Mouse (Mus musculus) kidney, embryonic 15.5 days (tissue): ENCODE measurements around the gene Eri2. TPM values are rescaled to one million over a fixed set of nuclear protein-coding genes. Genes with fewer than 3 reads are reported as not detected.
A peak's percentile ranks its signal among the peaks of the same experiment; 100 is the strongest.
"Not testable (repeated sequence)": the region's sequence is repeated elsewhere in the genome, so short reads cannot be mapped to it uniquely, and the experiment has no call there.

Experiments used
- ATAC-seq: fragments of 200-750 bp; cut with Nextera tagmentation; replicated peaks from 2 replicates; pipeline ENCODE4 v1.8.0; 2017; ENCODE audit warnings: moderate TSS enrichment; ENCODE audit not compliant: low FRiP score
- H3K27ac ChIP-seq: fragments of 300-500 bp; sonication (generic); 2 replicates; pipeline ENCODE4 v1.5.1; 2015; ENCODE audit warnings: mild to moderate bottlenecking, inconsistent platforms
- H3K27me3 ChIP-seq: fragments of 300-500 bp; sonication (generic); 2 replicates; pipeline ENCODE4 v1.6.1; 2015; ENCODE audit warnings: inconsistent platforms
- H3K36me3 ChIP-seq: fragments of 300-500 bp; sonication (generic); 2 replicates; pipeline ENCODE4 v1.6.1; 2015; ENCODE audit warnings: inconsistent platforms
- H3K4me1 ChIP-seq: fragments of 300-500 bp; sonication (generic); 2 replicates; pipeline ENCODE4 v1.6.1; 2015; ENCODE audit warnings: inconsistent platforms
- H3K4me2 ChIP-seq: fragments of 300-500 bp; sonication (generic); 2 replicates; pipeline ENCODE4 v1.6.1; 2015; ENCODE audit warnings: moderate library complexity, mild to moderate bottlenecking, inconsistent platforms
- H3K4me3 ChIP-seq: fragments of 300-500 bp; sonication (generic); replicated peaks from 2 replicates; pipeline ENCODE4 v1.5.1; 2015; ENCODE audit warnings: mild to moderate bottlenecking, inconsistent platforms
- H3K9ac ChIP-seq: fragments of 300-500 bp; sonication (generic); 2 replicates; pipeline ENCODE4 v1.6.1; 2015; ENCODE audit warnings: mild to moderate bottlenecking, inconsistent platforms
- H3K9me3 ChIP-seq: fragments of 300-500 bp; sonication (generic); replicated peaks from 2 replicates; pipeline ENCODE4 v1.6.1; 2016; ENCODE audit warnings: inconsistent platforms
- WGBS: fragments of 180-500 bp; shearing (Covaris S2); methylation state at CpG from one replicate; pipeline ENCODE4 v1.1.7; 2015; ENCODE audit warnings: mixed read lengths; 5-methylcytosine and 5-hydroxymethylcytosine counted together
- polyA plus RNA-seq: library from polyadenylated mRNA; unstranded; fragments of >200 nt; fragmentation: Nextera tagmentation; extraction: Ambion mirVana; gene quantifications from 2 replicates; pipeline ENCODE4 v1.2.1, GENCODE M21; 2015

Gene Eri2
- polyA plus RNA-seq, 1 experiment from 2014 or later = 24.8 TPM

GRCm38 (mm10) chr7:119783453-119783852 is 10.4 kb downstream of the Eri2 start:
- WGBS = 92% methylated on average over 2 of the region's 2 CpGs
- H3K9me3 ChIP-seq = no peaks in the 10 kb centered on the region
- H3K4me3 ChIP-seq = no peak overlapping the region
- H3K9ac ChIP-seq = no peak overlapping the region
- H3K27me3 ChIP-seq = no peaks in the 10 kb centered on the region
- no peak for ATAC-seq
- H3K4me1 ChIP-seq = no peaks in the 10 kb centered on the region
- no peak overlapping the region for H3K4me2 ChIP-seq
- no peak overlapping the region for H3K27ac ChIP-seq
- peaks cover 49% of the 10 kb centered on the region for H3K36me3 ChIP-seq

- no peaks in the 10 kb centered on the region for H3K9me3 ChIP-seq
- H3K36me3 ChIP-seq = no peaks in the 10 kb centered on the region
- no peak overlapping the region for H3K4me3 ChIP-seq
- no peak overlapping the region for H3K9ac ChIP-seq
- H3K4me1 ChIP-seq = no peaks in the 10 kb centered on the region
- H3K27me3 ChIP-seq = no peaks in the 10 kb centered on the region
- 93% methylated on average over 8 of the region's 8 CpGs for WGBS
- no peak for ATAC-seq
- no peak overlapping the region for H3K4me2 ChIP-seq
- no peak overlapping the region for H3K27ac ChIP-seq
These were observed 24.0 kb downstream of the Eri2 start for GRCm38 (mm10) chr7:119769895-119770294.

- Histone ChIP-seq H3K4me2 (no peak overlapping the region), H3K4me3 (no peak overlapping the region), H3K9me3 (no peaks in the 10 kb centered on the region), H3K4me1 (no peaks in the 10 kb centered on the region), H3K9ac (no peak overlapping the region), H3K27me3 (no peaks in the 10 kb centered on the region), H3K27ac (no peak overlapping the region), H3K36me3 (no peaks in the 10 kb centered on the region)
- no peak for ATAC-seq
- WGBS = 68% methylated on average over 6 of the region's 6 CpGs
These were observed 26.9 kb downstream of the Eri2 start for GRCm38 (mm10) chr7:119766996-119767395.

- no peak for ATAC-seq
- no peak overlapping the region for H3K27ac ChIP-seq
- H3K4me1 ChIP-seq = no peaks in the 10 kb centered on the region
- H3K9ac ChIP-seq = no peak overlapping the region
- H3K36me3 ChIP-seq = no peaks in the 10 kb centered on the region
- H3K9me3 ChIP-seq = no peaks in the 10 kb centered on the region
- no peak overlapping the region for H3K4me2 ChIP-seq
- H3K27me3 ChIP-seq = no peaks in the 10 kb centered on the region
- 81% methylated on average over 3 of the region's 3 CpGs for WGBS
- H3K4me3 ChIP-seq = no peak overlapping the region
These were observed 29.5 kb downstream of the Eri2 start for GRCm38 (mm10) chr7:119764377-119764776.

GRCm38 (mm10) chr7:119762166-119762697 is 31.6 kb downstream of the Eri2 start:
- H3K4me1 ChIP-seq = no peaks in the 10 kb centered on the region
- no peak overlapping the region for H3K27ac ChIP-seq
- 46% methylated on average over 4 of the region's 4 CpGs for WGBS
- H3K9ac ChIP-seq = no peak overlapping the region
- H3K9me3 ChIP-seq = no peaks in the 10 kb centered on the region
- H3K4me3 ChIP-seq = no peak overlapping the region
- no peak for ATAC-seq
- no peaks in the 10 kb centered on the region for H3K36me3 ChIP-seq
- H3K4me2 ChIP-seq = no peak overlapping the region
- H3K27me3 ChIP-seq = no peaks in the 10 kb centered on the region

GRCm38 (mm10) chr7:119760527-119760951 is 33.3 kb downstream of the Eri2 start, which contains the start of gene Acsm3:
Acsm3 (plus strand) TSS chr7:119760923.
- Histone ChIP-seq H3K27me3 (no peaks in the 10 kb centered on the region), H3K4me1 (no peaks in the 10 kb centered on the region), H3K4me3 (no peak within 1 kb of the TSS), H3K9ac (no peak within 1 kb of the TSS), H3K9me3 (no peaks in the 10 kb centered on the region), H3K36me3 (no peaks in the 10 kb centered on the region), H3K4me2 (peak within 1 kb of the TSS; percentile 34), H3K27ac (no peak within 1 kb of the TSS)
- ATAC-seq = peak; percentile 67
- WGBS = 20% methylated on average over 11 of the region's 11 CpGs

GRCm38 (mm10) chr7:119753696-119754095 is 40.2 kb downstream of the Eri2 start:
- Histone ChIP-seq H3K4me3 (no peak overlapping the region), H3K36me3 (no peaks in the 10 kb centered on the region), H3K9ac (no peak overlapping the region), H3K9me3 (no peaks in the 10 kb centered on the region), H3K27ac (no peak overlapping the region), H3K4me1 (no peaks in the 10 kb centered on the region), H3K27me3 (no peaks in the 10 kb centered on the region), H3K4me2 (no peak overlapping the region)
- ATAC-seq = no peak
- WGBS = 88% methylated on average over 1 of the region's 1 CpGs

- H3K27ac ChIP-seq = no peak overlapping the region
- ATAC-seq = 0 out of 2 replicates have a peak, but pooled peaks have one; percentile 64
- H3K9me3 ChIP-seq = no peaks in the 10 kb centered on the region
- H3K9ac ChIP-seq = no peak overlapping the region
- no peak overlapping the region for H3K4me3 ChIP-seq
- no peaks in the 10 kb centered on the region for H3K36me3 ChIP-seq
- H3K4me2 ChIP-seq = no peak overlapping the region
- no peaks in the 10 kb centered on the region for H3K4me1 ChIP-seq
- no peaks in the 10 kb centered on the region for H3K27me3 ChIP-seq
- whole genome bisulfite sequencing = 56% methylated on average over 2 of the region's 2 CpGs
These were observed 43.9 kb downstream of the Eri2 start for GRCm38 (mm10) chr7:119749942-119750341.

- Histone ChIP-seq H3K27ac (no peak overlapping the region), H3K9ac (no peak overlapping the region), H3K9me3 (no peaks in the 10 kb centered on the region), H3K27me3 (no peaks in the 10 kb centered on the region), H3K4me3 (no peak overlapping the region), H3K4me2 (no peak overlapping the region), H3K36me3 (no peaks in the 10 kb centered on the region), H3K4me1 (peaks cover 5% of the 10 kb centered on the region)
- no peak for ATAC-seq
- WGBS = 63% methylated on average over 1 of the region's 2 CpGs
These were observed 45.1 kb downstream of the Eri2 start for GRCm38 (mm10) chr7:119748761-119749160.

GRCm38 (mm10) chr7:119745869-119746268 is 48.0 kb downstream of the Eri2 start:
- WGBS = 62% methylated on average over 1 of the region's 1 CpGs
- H3K27me3 ChIP-seq = no peaks in the 10 kb centered on the region
- H3K27ac ChIP-seq = no peak overlapping the region
- no peak overlapping the region for H3K4me2 ChIP-seq
- no peak for ATAC-seq
- H3K4me1 ChIP-seq = peaks cover 5% of the 10 kb centered on the region
- H3K9ac ChIP-seq = no peak overlapping the region
- no peaks in the 10 kb centered on the region for H3K36me3 ChIP-seq
- no peaks in the 10 kb centered on the region for H3K9me3 ChIP-seq
- H3K4me3 ChIP-seq = no peak overlapping the region

- peak overlapping the region; percentile 44 for H3K4me2 ChIP-seq
- H3K4me1 ChIP-seq = peaks cover 5% of the 10 kb centered on the region
- no peaks in the 10 kb centered on the region for H3K36me3 ChIP-seq
- WGBS = 9% methylated on average over 34 of the region's 34 CpGs
- peak overlapping the region; percentile 20 for H3K4me3 ChIP-seq
- no peak overlapping the region for H3K27ac ChIP-seq
- H3K9me3 ChIP-seq = no peaks in the 10 kb centered on the region
- no peak overlapping the region for H3K9ac ChIP-seq
- ATAC-seq = peak; percentile 75
- H3K27me3 ChIP-seq = no peaks in the 10 kb centered on the region
These were observed 49.5 kb downstream of the Eri2 start for GRCm38 (mm10) chr7:119744321-119744720.

GRCm38 (mm10) chr7:119739798-119740468 is 53.9 kb downstream of the Eri2 start:
- not testable (repeated sequence) for H3K4me1 ChIP-seq, H3K36me3 ChIP-seq, H3K27me3 ChIP-seq, H3K9me3 ChIP-seq, H3K27ac ChIP-seq, H3K9ac ChIP-seq
- 8% methylated on average over 22 of the region's 44 CpGs for WGBS
- peak overlapping the region; percentile 41 for H3K4me3 ChIP-seq
- peak; percentile 55 for ATAC-seq
- H3K4me2 ChIP-seq = peak overlapping the region; percentile 56
